Mouse (Mus musculus): Measurements from ENCODE around the gene Macrod2. TPM values are rescaled to one million over a fixed set of nuclear protein-coding genes. Genes with fewer than 3 reads are reported as not detected.

The Macrod2 gene
- polyA plus RNA-seq, 1 experiment from 2014 or later: 75.4 TPM

GRCm38 (mm10) chr2:142303098-142303911 is 1908.2 kb downstream of the Macrod2 start:
- peak overlapping the region; percentile 81 for H3K27ac ChIP-seq
- WGBS: 2% methylated on average over 2 of the region's 2 CpGs

GRCm38 (mm10) chr2:142303912-142304182 is 1908.7 kb downstream of the Macrod2 start:
- peak overlapping the region; percentile 81 for H3K27ac ChIP-seq
- ATAC-seq: peak; percentile 89

More at GRCm38 (mm10) chr2:142303098-142303911, 1908.2 kb downstream of the Macrod2 start:
- H3K9ac ChIP-seq (replicated peaks): no peak overlapping the region
- H3K9me3 ChIP-seq: peaks cover 4% of the 10 kb centered on the region; the same call in 1 of the 2 replicates
- H3K4me3 ChIP-seq (replicated peaks): no peak overlapping the region
- H3K27me3 ChIP-seq: no peaks in the 10 kb centered on the region
- H3K36me3 ChIP-seq: no peaks in the 10 kb centered on the region
- no peak overlapping the region for H3K4me2 ChIP-seq (replicated peaks)
- peaks cover 10% of the 10 kb centered on the region for H3K4me1 ChIP-seq (replicated peaks)
- ATAC-seq: peak; percentile 95

GRCm38 (mm10) chr2:142323158-142323557 is 1928.0 kb downstream of the Macrod2 start:
- Histone ChIP-seq H3K27me3 (no peaks in the 10 kb centered on the region), H3K9me3 (no peaks in the 10 kb centered on the region), H3K9ac (replicated peaks) (no peak overlapping the region), H3K36me3 (no peaks in the 10 kb centered on the region), H3K4me3 (replicated peaks) (no peak overlapping the region), H3K4me2 (replicated peaks) (no peak overlapping the region), H3K27ac (no peak overlapping the region), H3K4me1 (replicated peaks) (no peaks in the 10 kb centered on the region)
- ATAC-seq: no peak
- 72% methylated on average over 3 of the region's 3 CpGs for WGBS

More at GRCm38 (mm10) chr2:142303912-142304182, 1908.7 kb downstream of the Macrod2 start:
- 34% methylated on average over 2 of the region's 2 CpGs for WGBS
- H3K4me3 ChIP-seq (replicated peaks): no peak overlapping the region
- no peak overlapping the region for H3K9ac ChIP-seq (replicated peaks)
- H3K9me3 ChIP-seq: peaks cover 4% of the 10 kb centered on the region; the same call in 1 of the 2 replicates
- no peaks in the 10 kb centered on the region for H3K27me3 ChIP-seq
- no peak overlapping the region for H3K4me2 ChIP-seq (replicated peaks)
- H3K36me3 ChIP-seq: no peaks in the 10 kb centered on the region
- H3K4me1 ChIP-seq (replicated peaks): peaks cover 10% of the 10 kb centered on the region

GRCm38 (mm10) chr2:142326737-142327136 is 1931.6 kb downstream of the Macrod2 start:
- Histone ChIP-seq H3K36me3 (no peaks in the 10 kb centered on the region), H3K4me3 (replicated peaks) (no peak overlapping the region), H3K4me2 (replicated peaks) (no peak overlapping the region), H3K27me3 (no peaks in the 10 kb centered on the region), H3K9ac (replicated peaks) (no peak overlapping the region), H3K9me3 (no peaks in the 10 kb centered on the region), H3K4me1 (replicated peaks) (peaks cover 2% of the 10 kb centered on the region; the same call in 1 of the 2 replicates), H3K27ac (no peak overlapping the region)
- ATAC-seq: no peak
- WGBS: 92% methylated on average over 3 of the region's 3 CpGs

GRCm38 (mm10) chr2:142329761-142330160 is 1934.7 kb downstream of the Macrod2 start:
- Histone ChIP-seq H3K9me3 (no peaks in the 10 kb centered on the region), H3K4me1 (replicated peaks) (peaks cover 13% of the 10 kb centered on the region), H3K4me3 (replicated peaks) (no peak overlapping the region), H3K27ac (no peak overlapping the region), H3K27me3 (no peaks in the 10 kb centered on the region), H3K36me3 (no peaks in the 10 kb centered on the region), H3K9ac (replicated peaks) (no peak overlapping the region), H3K4me2 (replicated peaks) (no peak overlapping the region)
- ATAC-seq: no peak
- 58% methylated on average over 7 of the region's 7 CpGs for WGBS

- Histone ChIP-seq H3K9ac (replicated peaks) (no peak overlapping the region; the same call in 1 of the 2 replicates), H3K27me3 (no peaks in the 10 kb centered on the region), H3K9me3 (no peaks in the 10 kb centered on the region), H3K27ac (peak overlapping the region; percentile 77), H3K4me1 (replicated peaks) (peaks cover 27% of the 10 kb centered on the region), H3K4me3 (replicated peaks) (no peak overlapping the region), H3K36me3 (no peaks in the 10 kb centered on the region), H3K4me2 (replicated peaks) (peak overlapping the region; percentile 38)
- peak; percentile 93 for ATAC-seq
- 2% methylated on average over 7 of the region's 7 CpGs for WGBS
Observed at GRCm38 (mm10) chr2:142334441-142335102, 1939.5 kb downstream of the Macrod2 start.

- Histone ChIP-seq H3K4me2 (replicated peaks) (peak overlapping the region; percentile 38), H3K4me1 (replicated peaks) (peaks cover 25% of the 10 kb centered on the region), H3K4me3 (replicated peaks) (no peak overlapping the region), H3K9me3 (no peaks in the 10 kb centered on the region), H3K27ac (peak overlapping the region; percentile 77), H3K9ac (replicated peaks) (no peak overlapping the region), H3K36me3 (no peaks in the 10 kb centered on the region), H3K27me3 (0 out of 2 replicates have a peak, but pooled peaks cover 4% of the 10 kb centered on the region)
- peak; percentile 81 for ATAC-seq
- 9% methylated on average over 10 of the region's 10 CpGs for WGBS
Observed at GRCm38 (mm10) chr2:142335103-142335999, 1940.2 kb downstream of the Macrod2 start.

GRCm38 (mm10) chr2:142344021-142344420 is 1948.9 kb downstream of the Macrod2 start:
- Histone ChIP-seq H3K4me3 (replicated peaks) (no peak overlapping the region), H3K9ac (replicated peaks) (no peak overlapping the region), H3K27me3 (0 out of 2 replicates have a peak, but pooled peaks cover 4% of the 10 kb centered on the region), H3K4me2 (replicated peaks) (no peak overlapping the region), H3K27ac (no peak overlapping the region), H3K36me3 (no peaks in the 10 kb centered on the region), H3K9me3 (no peaks in the 10 kb centered on the region), H3K4me1 (replicated peaks) (0 out of 2 replicates have a peak, but pooled peaks cover 6% of the 10 kb centered on the region)
- 43% methylated on average over 2 of the region's 2 CpGs for WGBS
- ATAC-seq: no peak

GRCm38 (mm10) chr2:142344758-142345157 is 1949.6 kb downstream of the Macrod2 start:
- no peak for ATAC-seq
- H3K4me3 ChIP-seq (replicated peaks): no peak overlapping the region
- 0 out of 2 replicates have a peak, but pooled peaks cover 4% of the 10 kb centered on the region for H3K27me3 ChIP-seq
- no peaks in the 10 kb centered on the region for H3K9me3 ChIP-seq
- no peak overlapping the region for H3K9ac ChIP-seq (replicated peaks)
- H3K4me2 ChIP-seq (replicated peaks): no peak overlapping the region
- no peak overlapping the region for H3K27ac ChIP-seq
- 0 out of 2 replicates have a peak, but pooled peaks cover 6% of the 10 kb centered on the region for H3K4me1 ChIP-seq (replicated peaks)
- no peaks in the 10 kb centered on the region for H3K36me3 ChIP-seq
- WGBS: 91% methylated on average over 2 of the region's 2 CpGs

GRCm38 (mm10) chr2:142349805-142350204 is 1954.7 kb downstream of the Macrod2 start:
- Histone ChIP-seq H3K27me3 (no peaks in the 10 kb centered on the region), H3K4me1 (replicated peaks) (no peaks in the 10 kb centered on the region), H3K36me3 (no peaks in the 10 kb centered on the region), H3K27ac (no peak overlapping the region), H3K9me3 (no peaks in the 10 kb centered on the region), H3K4me2 (replicated peaks) (no peak overlapping the region), H3K4me3 (replicated peaks) (no peak overlapping the region), H3K9ac (replicated peaks) (no peak overlapping the region)
- ATAC-seq: no peak

GRCm38 (mm10) chr2:142362888-142363287 is 1967.8 kb downstream of the Macrod2 start:
- peak overlapping the region; percentile 37 for H3K27ac ChIP-seq
- no peak overlapping the region for H3K9ac ChIP-seq (replicated peaks)
- H3K4me2 ChIP-seq (replicated peaks): 0 out of 2 replicates have a peak overlapping the region, but pooled peaks have one; percentile 11
- no peaks in the 10 kb centered on the region for H3K9me3 ChIP-seq
- H3K4me1 ChIP-seq (replicated peaks): peaks cover 22% of the 10 kb centered on the region
- WGBS: under 1% methylated on average over 5 of the region's 5 CpGs
- no peaks in the 10 kb centered on the region for H3K27me3 ChIP-seq
- H3K36me3 ChIP-seq: no peaks in the 10 kb centered on the region
- no peak overlapping the region for H3K4me3 ChIP-seq (replicated peaks)
- peak; percentile 96 for ATAC-seq
